Mouse (Mus musculus): ENCODE results near the gene Spns3.

Spns3 gene

GRCm38 (mm10) chr11:72514967-72515366 lies 35.3 kb downstream of the Spns3 start:
- DNase-seq (ENCODE audit: low read depth) = no peak

- no peak for DNase-seq (ENCODE audit: low read depth)
Measured at GRCm38 (mm10) chr11:72508651-72509050, 41.7 kb downstream of the Spns3 start.

GRCm38 (mm10) chr11:72507651-72508050 lies 42.7 kb downstream of the Spns3 start:
- no peak for DNase-seq (ENCODE audit: low read depth)

GRCm38 (mm10) chr11:72504016-72504797 lies 46.1 kb downstream of the Spns3 start:
- DNase-seq (ENCODE audit: low read depth) = no peak

GRCm38 (mm10) chr11:72503501-72503921 lies 46.8 kb downstream of the Spns3 start:
- no peak for DNase-seq (ENCODE audit: low read depth)

- no peak for DNase-seq (ENCODE audit: low read depth)
Measured at GRCm38 (mm10) chr11:72502236-72502635, 48.1 kb downstream of the Spns3 start.

GRCm38 (mm10) chr11:72501426-72502002 lies 48.8 kb downstream of the Spns3 start:
- peak; percentile 47 for DNase-seq (ENCODE audit: low read depth)

- no peak for DNase-seq (ENCODE audit: low read depth)
Measured at GRCm38 (mm10) chr11:72500139-72500538, 50.2 kb downstream of the Spns3 start.

- DNase-seq (ENCODE audit: low read depth) = no peak
Measured at GRCm38 (mm10) chr11:72497367-72497766, 52.9 kb downstream of the Spns3 start.

GRCm38 (mm10) chr11:72496775-72497174 lies 53.5 kb downstream of the Spns3 start:
- DNase-seq (ENCODE audit: low read depth) = no peak

GRCm38 (mm10) chr11:72496066-72496465 lies 54.2 kb downstream of the Spns3 start:
- DNase-seq (ENCODE audit: low read depth) = no peak

GRCm38 (mm10) chr11:72494046-72494988 lies 56.0 kb downstream of the Spns3 start:
- DNase-seq (ENCODE audit: low read depth) = peak; percentile 51

GRCm38 (mm10) chr11:72491130-72491960 lies 59.0 kb downstream of the Spns3 start:
- peak; percentile 97 for DNase-seq (ENCODE audit: low read depth)

- peak; percentile 93 for DNase-seq (ENCODE audit: low read depth)
Measured at GRCm38 (mm10) chr11:72489881-72490301, 60.4 kb downstream of the Spns3 start, which contains the start of gene Spns2. Gene Spns2, minus strand, starts transcription at chr11:72489904.

- DNase-seq (ENCODE audit: low read depth) = peak; percentile 14
Measured at GRCm38 (mm10) chr11:72489397-72489796, 60.9 kb downstream of the Spns3 start.

- DNase-seq (ENCODE audit: low read depth) = peak; percentile 85
Measured at GRCm38 (mm10) chr11:72488753-72489271, 61.5 kb downstream of the Spns3 start.

- no peak for DNase-seq (ENCODE audit: low read depth)
Measured at GRCm38 (mm10) chr11:72487739-72488138, 62.6 kb downstream of the Spns3 start.

- peak; percentile 91 for DNase-seq (ENCODE audit: low read depth)
Measured at GRCm38 (mm10) chr11:72487171-72487570, 63.1 kb downstream of the Spns3 start.

- peak; percentile 21 for DNase-seq (ENCODE audit: low read depth)
Measured at GRCm38 (mm10) chr11:72485960-72486359, 64.3 kb downstream of the Spns3 start.

GRCm38 (mm10) chr11:72485157-72485556 lies 65.1 kb downstream of the Spns3 start:
- peak; percentile 70 for DNase-seq (ENCODE audit: low read depth)

- peak; percentile 98 for DNase-seq (ENCODE audit: low read depth)
Measured at GRCm38 (mm10) chr11:72484549-72484948, 65.8 kb downstream of the Spns3 start.
